Mouse (Mus musculus) liver, adult 2 months (tissue): ENCODE results near the gene Xrcc3.

Source experiments
- CTCF ChIP-seq: fragments of 200-500 bp; IDR thresholded peaks from 2 replicates; pipeline ENCODE4 v1.5.1; 2011; ENCODE audit warnings: low read depth, low read length, control low read depth
- POLR2A ChIP-seq: fragments of 200-500 bp; IDR thresholded peaks from 2 replicates; pipeline ENCODE4 v1.6.1; 2011; ENCODE audit warnings: low read length, control low read depth; ENCODE audit not compliant: insufficient read depth; ENCODE audit errors: extremely low read depth

GRCm38 (mm10) chr12:111812075-111812474 is 1.6 kb downstream of the Xrcc3 start:
- no peak for TF ChIP-seq CTCF
- TF ChIP-seq POLR2A = no peak
